28 mouse cellular contexts compared by ENCODE assay signal in the genomic region with DNA sequence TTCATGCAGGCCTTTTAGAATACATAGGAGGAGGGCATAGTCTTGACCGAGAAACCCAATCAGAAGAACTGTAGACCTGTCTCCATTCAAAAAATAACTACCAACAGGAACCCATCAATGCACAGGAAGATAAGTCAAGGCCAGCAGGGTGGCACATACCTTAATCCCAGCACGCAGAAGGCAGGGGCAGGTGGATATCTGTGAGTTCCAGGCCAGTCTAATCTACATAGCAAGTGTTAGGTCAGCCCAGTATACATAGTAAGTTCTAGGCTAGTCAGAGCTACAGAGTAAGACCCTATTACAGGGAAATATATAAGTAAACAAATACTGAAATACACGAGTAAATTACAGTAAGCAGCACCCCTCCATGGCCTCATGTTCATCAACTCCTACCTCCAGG.
"Had no signal": no experiment of that assay in that cellular context is flagged by ENCODE, and none has a peak within 500 bp of the region (broad histone marks: within the 10 kb centered on the region; RNA-seq: fewer than 3 reads in every experiment).

No protein-coding gene starts in this region.

- H3K27me3 ChIP-seq: embryonic facial prominence, embryonic 12.5 days; embryonic facial prominence, embryonic 13.5 days; embryonic facial prominence, embryonic 15.5 days; forebrain, embryonic 12.5 days; forebrain, embryonic 13.5 days; forebrain, embryonic 15.5 days had no signal

- H3K9ac ChIP-seq: embryonic facial prominence, embryonic 12.5 days; embryonic facial prominence, embryonic 13.5 days; embryonic facial prominence, embryonic 15.5 days; forebrain, embryonic 12.5 days; forebrain, embryonic 13.5 days; forebrain, embryonic 15.5 days; forebrain, postnatal 0 days had no signal

- H3K36me3 ChIP-seq: embryonic facial prominence, embryonic 10.5 days; embryonic facial prominence, embryonic 12.5 days; embryonic facial prominence, embryonic 13.5 days; embryonic facial prominence, embryonic 15.5 days; forebrain, embryonic 10.5 days; forebrain, embryonic 12.5 days; forebrain, embryonic 15.5 days had no signal

- H3K4me1 ChIP-seq: embryonic facial prominence, embryonic 10.5 days; embryonic facial prominence, embryonic 12.5 days; embryonic facial prominence, embryonic 13.5 days; embryonic facial prominence, embryonic 15.5 days had no signal

- DNase-seq: cerebellum, adult 2 months; cerebellum, adult 8-10 months; cerebellum, adult 9-10 months; cerebellum, adult 9-11 months; cerebellum, postnatal 10 days; cerebellum, postnatal 14 days; cerebellum, postnatal 25 days; cerebellum, postnatal 36 days; embryo, embryonic 11 days; forebrain, postnatal 0 days; gastrocnemius, adult 2 months; gastrocnemius, postnatal 10 days; gastrocnemius, postnatal 14 days; gastrocnemius, postnatal 25 days; gastrocnemius, postnatal 36 days; heart, adult 18-20 months; heart, adult 2 months had no signal

- H3K9me3 ChIP-seq: embryonic facial prominence, embryonic 10.5 days; embryonic facial prominence, embryonic 12.5 days; embryonic facial prominence, embryonic 13.5 days; embryonic facial prominence, embryonic 15.5 days; forebrain, embryonic 10.5 days; forebrain, embryonic 12.5 days; forebrain, embryonic 13.5 days; forebrain, embryonic 15.5 days had no signal

- H3K4me3 ChIP-seq: embryonic facial prominence, embryonic 10.5 days; embryonic facial prominence, embryonic 12.5 days; embryonic facial prominence, embryonic 13.5 days; embryonic facial prominence, embryonic 15.5 days; erythroblast, embryonic 14.5 days; forebrain, embryonic 10.5 days; forebrain, embryonic 12.5 days; forebrain, embryonic 13.5 days; forebrain, embryonic 15.5 days; gastrocnemius, adult 2 months; heart, adult 2 months had no signal

- H3K4me2 ChIP-seq: embryonic facial prominence, embryonic 12.5 days; embryonic facial prominence, embryonic 13.5 days; embryonic facial prominence, embryonic 15.5 days; forebrain, embryonic 12.5 days; forebrain, embryonic 13.5 days; forebrain, embryonic 15.5 days had no signal

- ATAC-seq: forebrain, embryonic 13.5 days; forebrain, embryonic 14.5 days; forebrain, embryonic 15.5 days; forebrain, embryonic 16.5 days; forebrain, postnatal 0 days had no signal

- H3K27ac ChIP-seq: embryonic facial prominence, embryonic 10.5 days; embryonic facial prominence, embryonic 12.5 days; embryonic facial prominence, embryonic 13.5 days; embryonic facial prominence, embryonic 15.5 days; forebrain, embryonic 10.5 days; forebrain, embryonic 12.5 days; forebrain, embryonic 13.5 days; forebrain, embryonic 15.5 days; gastrocnemius, adult 2 months; heart, adult 2 months had no signal
